Mouse (Mus musculus): ENCODE results near the gene Napa. TPM values are rescaled to one million over a fixed set of nuclear protein-coding genes. Genes with fewer than 3 reads are reported as not detected.

Napa gene
- 100 to 1,000 TPM; 121 to 141 TPM for total RNA-seq (2023)

DNA sequence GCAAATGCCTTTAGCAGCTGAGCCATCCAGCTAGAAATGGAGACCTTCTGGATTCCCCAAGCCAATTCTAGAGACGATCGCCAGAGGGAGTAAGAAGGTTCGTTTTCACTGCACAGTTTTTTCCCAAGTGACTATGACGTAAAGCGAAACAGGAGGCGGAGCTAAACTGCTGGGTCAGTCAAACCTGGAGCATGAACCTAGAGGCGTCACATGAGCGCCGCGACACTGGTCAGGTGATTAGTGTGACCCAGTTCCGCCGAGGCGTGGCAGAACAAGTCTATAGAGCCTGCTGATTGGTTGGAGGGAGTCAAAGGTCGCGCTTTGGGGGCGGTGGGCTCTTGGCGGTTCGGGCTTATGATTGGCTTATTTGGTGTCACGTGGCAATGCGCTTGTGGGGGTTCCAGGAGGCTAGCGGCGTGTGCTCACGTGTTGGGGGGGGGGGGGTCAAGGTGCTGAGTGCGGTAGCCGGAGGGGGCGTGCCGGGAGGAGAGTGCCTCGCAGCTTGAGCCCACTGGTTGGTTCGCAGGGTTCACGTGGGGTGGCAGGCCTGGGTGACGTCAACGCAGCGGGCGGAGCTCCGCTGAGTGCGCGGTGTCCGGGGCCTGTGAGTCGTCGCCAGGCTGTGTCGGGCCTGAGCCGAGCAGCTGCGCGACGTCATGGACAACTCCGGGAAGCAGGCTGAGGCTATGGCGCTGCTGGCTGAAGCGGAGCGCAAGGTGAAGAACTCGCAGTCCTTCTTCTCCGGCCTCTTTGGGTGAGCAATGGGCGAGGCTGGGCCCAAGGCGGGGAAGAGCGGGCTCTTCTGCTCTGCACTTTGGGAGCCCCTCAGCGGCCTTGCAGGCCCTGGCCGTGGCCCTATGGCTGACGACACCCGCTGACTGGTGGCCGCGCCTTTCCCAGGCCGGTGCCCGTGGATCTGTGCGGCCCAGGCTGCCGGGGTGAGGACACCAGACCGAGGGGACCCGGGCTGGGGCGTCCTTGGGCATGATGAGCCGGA lies at the start of gene Napa:
Gene Napa, plus strand, starts transcription at position 438 of the 997 bp plus-strand sequence.

GRCm38 (mm10) chr7:16061219-16062098 lies 36.8 kb upstream of the Napa start, which contains the start of gene Zfp541:
Gene Zfp541, plus strand, starts transcription at chr7:16061814.

DNA sequence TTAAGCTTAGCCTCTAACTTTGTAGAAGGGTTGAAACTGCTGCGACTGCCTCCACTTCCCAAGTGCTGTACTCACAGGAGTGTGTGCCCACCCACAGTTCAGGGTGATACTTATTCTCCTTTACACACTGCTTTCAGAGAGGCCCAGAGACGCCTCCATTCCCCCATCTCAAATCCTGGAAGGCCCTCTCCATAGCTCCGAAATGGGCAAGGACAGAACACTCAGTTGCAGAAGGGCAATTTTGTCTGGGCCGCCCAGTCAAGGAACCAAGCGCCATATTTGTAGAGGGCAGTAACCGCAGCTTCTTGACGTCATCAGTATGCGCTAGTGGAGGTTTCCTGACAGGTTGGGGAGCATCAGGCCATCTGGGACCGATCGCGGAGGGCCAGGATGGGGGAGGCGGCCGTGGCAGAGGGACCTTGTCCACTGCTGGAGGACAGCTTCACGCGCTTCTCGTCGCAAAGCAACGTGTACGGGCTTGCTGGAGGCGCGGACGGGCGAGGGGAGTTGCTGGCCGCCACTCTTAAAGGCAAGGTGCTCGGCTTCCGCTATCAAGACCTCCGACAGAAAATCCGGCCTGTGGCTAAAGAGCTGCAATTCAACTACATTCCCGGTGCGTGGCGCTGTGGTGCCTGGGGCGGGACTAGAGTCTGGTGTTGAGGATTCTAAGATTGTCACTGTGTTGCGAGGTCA lies 21.5 kb downstream of the Napa start, which contains the start of gene Kptn:
Gene Kptn, plus strand, starts transcription at position 327 of the 693 bp plus-strand sequence.

DNA sequence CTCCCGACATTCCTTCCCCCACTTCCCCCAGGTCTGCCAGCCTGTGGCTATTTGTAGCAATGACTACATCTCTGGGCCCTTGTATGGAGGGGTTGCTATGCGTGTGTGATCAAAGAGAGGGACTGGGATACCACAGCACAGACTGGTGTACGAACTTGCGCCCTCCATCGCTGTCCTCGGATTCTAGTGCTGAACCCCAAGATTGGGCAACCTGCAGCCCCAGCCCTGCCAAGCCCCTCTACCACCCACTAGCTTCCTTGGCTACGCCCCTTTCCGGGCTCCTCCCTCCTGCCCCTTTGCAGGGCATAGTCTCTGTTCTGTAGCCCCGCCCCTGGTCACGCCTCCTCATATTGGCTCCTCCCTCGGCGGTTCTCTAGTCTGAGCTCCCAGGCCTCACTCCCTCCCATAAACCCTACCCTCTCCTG lies 31.2 kb downstream of the Napa start, which contains the start of gene Slc8a2:
Gene Slc8a2, plus strand, starts transcription at position 406 of the 425 bp plus-strand sequence.

Other genes starting within 250 kb of the Napa start
- not detected for gene Crx, start 218.5 kb upstream of the Napa start, total RNA-seq (2023)
- not detected for gene Crxos, start 215.8 kb upstream of the Napa start, total RNA-seq (2023)
- gene Selenow, start 176.1 kb upstream of the Napa start, total RNA-seq (2023) = 10 to 100 TPM; 31.4 to 34.4 TPM
- gene Nop53, start 152.4 kb upstream of the Napa start, total RNA-seq (2023) = 100 to 1,000 TPM; 141 to 146 TPM
- under 1 TPM; 0.24 to 0.53 TPM for gene Ehd2, start 130.9 kb upstream of the Napa start, total RNA-seq (2023)
- gene Bicra, start 50.5 kb upstream of the Napa start, total RNA-seq (2023) = 10 to 100 TPM; 24.9 to 29.6 TPM
- under 1 TPM; 0.28 to 0.40 TPM for gene Zfp541, start 36.6 kb upstream of the Napa start, total RNA-seq (2023)
- 10 to 100 TPM; 15.0 to 19.8 TPM for gene Kptn, start 21.4 kb downstream of the Napa start, total RNA-seq (2023)
- not detected for gene Slc8a2, start 31.4 kb downstream of the Napa start, total RNA-seq (2023)
- gene Meis3, start 76.6 kb downstream of the Napa start, total RNA-seq (2023) = under 1 TPM in 1 of 2 experiments, not detected in 1; 0.31 TPM
- gene Dhx34, start 123.6 kb downstream of the Napa start, total RNA-seq (2023) = 10 to 100 TPM; 21.4 to 24.2 TPM
- gene C5ar2, start 145.7 kb downstream of the Napa start, total RNA-seq (2023) = 10 to 100 TPM; 24.0 to 25.0 TPM
- 100 to 1,000 TPM; 318 to 350 TPM for gene C5ar1, start 161.1 kb downstream of the Napa start, total RNA-seq (2023)
- 10 to 100 TPM; 11.0 to 12.4 TPM for gene Inafm1, start 175.2 kb downstream of the Napa start, total RNA-seq (2023)
- gene Ccdc9, start 188.3 kb downstream of the Napa start, total RNA-seq (2023) = 100 to 1,000 TPM; 134 to 171 TPM
- gene Bbc3, start 209.9 kb downstream of the Napa start, total RNA-seq (2023) = 10 to 100 TPM; 24.8 to 27.5 TPM